Mouse (Mus musculus) Patski (cell line): ENCODE results near the gene Tbccd1. TPM values are rescaled to one million over a fixed set of nuclear protein-coding genes. Genes with fewer than 3 reads are reported as not detected.

Source experiments
- ATAC-seq: fragments of 100-300 bp; one replicate; pipeline ENCODE4 v1.8.0; 2021
- CTCF ChIA-PET: fragments of 350-600 bp; sonication (Branson Sonifier 250); formaldehyde crosslinking; loops from one replicate; lab custom pipeline; 2022; ENCODE audit warnings: inconsistent platforms; lab: Charles Lee
- POLR2A ChIA-PET: fragments of 350-600 bp; sonication (Branson Sonifier 250); formaldehyde crosslinking; loops from one replicate; lab custom pipeline; 2022; ENCODE audit warnings: antibody characterized with exemption, inconsistent platforms; lab: Charles Lee
- DNase-seq: peaks from one replicate; pipeline ENCODE4 v3.0.0-alpha.2; 2011; ENCODE audit warnings: low read depth, low spot score
- H3K27me3 ChIP-seq: fragments of 371-371 bp; one replicate; pipeline ENCODE4 v1.5.1; 2021
- CTCF ChIP-seq: fragments of 100-300 bp; IDR thresholded peaks from one replicate; pipeline ENCODE4 v1.5.1; 2021
- in situ Hi-C: fragments of 300-500 bp; cut with MboI; formaldehyde crosslinking; loops from 3 replicates; pipeline ENCODE4 v1.11.1; 2018; ENCODE audit warnings: low pct_unique_long_range_greater_than_20kb, mixed read lengths
- polyA plus RNA-seq: library from polyadenylated mRNA; unstranded; gene quantifications from one replicate; pipeline ENCODE4 v1.2.3, GENCODE M21; 2021

The Tbccd1 gene
- 24.7 TPM for polyA plus RNA-seq

- peak; percentile 90 for DNase-seq
- in situ Hi-C loops: no loop called here
- H3K27me3 ChIP-seq: no peaks in the 10 kb centered on the region
- POLR2A ChIA-PET: no interaction called here
- peak; percentile 98 for ATAC-seq
- no peak for TF ChIP-seq CTCF
- CTCF ChIA-PET: interaction anchor here (0.7 kb wide), 1 partner anchor 9 kb away, joined by 4 read pairs; no protein-coding TSS in a partner anchor
Observed at GRCm38 (mm10) chr16:22857431-22858113, at the start of gene Tbccd1, which contains the start of gene Dnajb11. TSS of gene Tbccd1 (minus strand) at chr16:22857669. TSS of gene Dnajb11 (plus strand) at chr16:22857845.

GRCm38 (mm10) chr16:22901326-22901725, 43.9 kb upstream of the Tbccd1 start:
- ATAC-seq (no peak), DNase-seq (no peak)
- no peak for TF ChIP-seq CTCF
- ChIA-PET POLR2A (no interaction called here), CTCF (interaction anchor here (1.1 kb wide), 1 partner anchor 17 kb away, joined by 3 read pairs; the partner anchor contains the start of gene Fetub)
- H3K27me3 ChIP-seq: peaks cover 13% of the 10 kb centered on the region
- in situ Hi-C loops: no loop called here

GRCm38 (mm10) chr16:22899866-22900570, 42.5 kb upstream of the Tbccd1 start:
- TF ChIP-seq CTCF: no peak
- DNase-seq (no peak), ATAC-seq (no peak)
- ChIA-PET CTCF (interaction anchor here (0.8 to 1.1 kb wide), 2 partner anchors 22 to 92 kb away, joined by 3 read pairs; no protein-coding TSS in a partner anchor), POLR2A (interaction anchor here (1.4 kb wide), 1 partner anchor 16 kb away, joined by 3 read pairs; no protein-coding TSS in a partner anchor)
- in situ Hi-C loops: no loop called here
- peaks cover 19% of the 10 kb centered on the region for H3K27me3 ChIP-seq

GRCm38 (mm10) chr16:22899346-22899745, 41.9 kb upstream of the Tbccd1 start:
- ChIA-PET CTCF (interaction anchor here (0.8 kb wide), 1 partner anchor 92 kb away, joined by 3 read pairs; no protein-coding TSS in a partner anchor), POLR2A (interaction anchor here (0.7 kb wide), 1 partner anchor 41 kb away, joined by 6 read pairs; no protein-coding TSS in a partner anchor)
- H3K27me3 ChIP-seq: peaks cover 19% of the 10 kb centered on the region
- DNase-seq (no peak), ATAC-seq (no peak)
- no peak for TF ChIP-seq CTCF
- in situ Hi-C loops: no loop called here

GRCm38 (mm10) chr16:22896618-22897017, 39.1 kb upstream of the Tbccd1 start:
- DNase-seq (no peak), ATAC-seq (no peak)
- CTCF ChIA-PET: no interaction called here
- TF ChIP-seq CTCF: no peak
- POLR2A ChIA-PET: no interaction called here
- peaks cover 13% of the 10 kb centered on the region for H3K27me3 ChIP-seq
- in situ Hi-C loops: no loop called here

GRCm38 (mm10) chr16:22894095-22894494, 36.6 kb upstream of the Tbccd1 start:
- in situ Hi-C loops: no loop called here
- CTCF ChIA-PET: interaction anchor here (1.4 kb wide), 1 partner anchor 10 kb away, joined by 3 read pairs; no protein-coding TSS in a partner anchor
- TF ChIP-seq CTCF: no peak

GRCm38 (mm10) chr16:22891733-22892154, 34.3 kb upstream of the Tbccd1 start:
- TF ChIP-seq CTCF: no peak
- ChIA-PET POLR2A (no interaction called here), CTCF (interaction anchor here (1.4 kb wide), 1 partner anchor 9 kb away, joined by 4 read pairs; no protein-coding TSS in a partner anchor)
- in situ Hi-C loops: no loop called here
- ATAC-seq (no peak), DNase-seq (no peak)
- peaks cover 10% of the 10 kb centered on the region for H3K27me3 ChIP-seq

More at GRCm38 (mm10) chr16:22894095-22894494, 36.6 kb upstream of the Tbccd1 start:
- DNase-seq: no peak
- peaks cover 13% of the 10 kb centered on the region for H3K27me3 ChIP-seq
- POLR2A ChIA-PET: no interaction called here
- no peak for ATAC-seq

- DNase-seq: no peak
- H3K27me3 ChIP-seq: peaks cover 7% of the 10 kb centered on the region
- ATAC-seq: no peak
- ChIA-PET CTCF (interaction anchor here (1.4 kb wide), 1 partner anchor 9 kb away, joined by 4 read pairs; no protein-coding TSS in a partner anchor), POLR2A (no interaction called here)
- TF ChIP-seq CTCF: no peak
- in situ Hi-C loops: no loop called here
Observed at GRCm38 (mm10) chr16:22890683-22891510, 33.4 kb upstream of the Tbccd1 start, which contains the start of gene Ahsg. TSS of gene Ahsg (plus strand) at chr16:22891277.

- ChIA-PET POLR2A (no interaction called here), CTCF (no interaction called here)
- H3K27me3 ChIP-seq: no peaks in the 10 kb centered on the region
- DNase-seq (no peak), ATAC-seq (no peak)
- in situ Hi-C loops: no loop called here
- TF ChIP-seq CTCF: no peak
Observed at GRCm38 (mm10) chr16:22889716-22890115, 32.2 kb upstream of the Tbccd1 start.

- TF ChIP-seq CTCF: no peak
- DNase-seq (no peak), ATAC-seq (no peak)
- ChIA-PET POLR2A (no interaction called here), CTCF (interaction anchor here (1.9 kb wide), 1 partner anchor 8 kb away, joined by 4 read pairs; no protein-coding TSS in a partner anchor)
- in situ Hi-C loops: no loop called here
- H3K27me3 ChIP-seq: no peaks in the 10 kb centered on the region
Observed at GRCm38 (mm10) chr16:22888835-22889234, 31.4 kb upstream of the Tbccd1 start.
